Mouse (Mus musculus) lung, postnatal 0 days (tissue): ENCODE measurements around the gene Ldlrap1. TPM values are rescaled to one million over a fixed set of nuclear protein-coding genes. Genes with fewer than 3 reads are reported as not detected.

ENCODE experiments used
- ATAC-seq: fragments of 200-750 bp; cut with Nextera tagmentation; 2 replicates; pipeline ENCODE4 v1.8.0; 2017; ENCODE audit warnings: moderate library complexity
- DNase-seq: peaks from one replicate; pipeline ENCODE4 v3.0.0-alpha.2; 2016; ENCODE audit warnings: low spot score
- H3K27ac ChIP-seq: fragments of 300-500 bp; sonication (generic); 2 replicates; pipeline ENCODE4 v1.5.1; 2014; ENCODE audit warnings: antibody characterized with exemption, mild to moderate bottlenecking, low read length, mixed read lengths
- H3K27me3 ChIP-seq: fragments of 300-500 bp; sonication (generic); replicated peaks from 2 replicates; pipeline ENCODE4 v1.6.1; 2014; ENCODE audit warnings: low read length, mixed read lengths; ENCODE audit not compliant: insufficient read depth
- H3K36me3 ChIP-seq: fragments of 300-500 bp; sonication (generic); 2 replicates; pipeline ENCODE4 v1.6.1; 2014; ENCODE audit warnings: low read length, mixed read lengths; ENCODE audit not compliant: insufficient read depth
- H3K4me1 ChIP-seq: fragments of 300-500 bp; sonication (generic); 2 replicates; pipeline ENCODE4 v1.6.1; 2014; ENCODE audit warnings: antibody characterized with exemption, low read depth, low read length, mixed read lengths; ENCODE audit not compliant: insufficient read depth
- H3K4me2 ChIP-seq: fragments of 300-500 bp; sonication (generic); replicated peaks from 2 replicates; pipeline ENCODE4 v1.6.1; 2014; ENCODE audit warnings: low read depth, mild to moderate bottlenecking, low read length, moderate library complexity, mixed read lengths
- H3K4me3 ChIP-seq: fragments of 300-500 bp; sonication (generic); 2 replicates; pipeline ENCODE4 v1.5.1; 2014; ENCODE audit warnings: low read depth, low read length
- H3K9ac ChIP-seq: fragments of 300-500 bp; sonication (generic); replicated peaks from 2 replicates; pipeline ENCODE4 v1.6.1; 2014; ENCODE audit warnings: low read depth, mild to moderate bottlenecking
- H3K9me3 ChIP-seq: fragments of 300-500 bp; sonication (generic); 2 replicates; pipeline ENCODE4 v1.6.1; 2016; ENCODE audit warnings: low read length, mixed read lengths
- CTCF ChIP-seq: IDR thresholded peaks from 2 replicates; pipeline ENCODE4 v1.5.1; 2016; ENCODE audit warnings: antibody characterized with exemption, mild to moderate bottlenecking
- EP300 ChIP-seq: IDR thresholded peaks from 2 replicates; pipeline ENCODE4 v1.6.1; 2016; ENCODE audit warnings: antibody characterized with exemption, mild to moderate bottlenecking, control low read depth
- WGBS: fragments of 180-500 bp; shearing (Covaris S2); extraction: QIAGEN DNeasy Blood & Tissue Kit; methylation state at CpG from one replicate; pipeline ENCODE4 v1.1.7; 2014; 5-methylcytosine and 5-hydroxymethylcytosine counted together
- polyA plus RNA-seq: library from polyadenylated mRNA; unstranded; fragments of >200 nt; fragmentation: Nextera tagmentation; extraction: Ambion mirVana; gene quantifications from 2 replicates; pipeline ENCODE4 v1.2.1, GENCODE M21; 2015

Ldlrap1 gene
- polyA plus RNA-seq, result 23.5 and 24.4 TPM in 2 replicates

- under 1% methylated on average over 75 of the region's 80 CpGs for WGBS
These were observed at the start of gene Ldlrap1 for GRCm38 (mm10) chr4:134767426-134768225. TSS of gene Ldlrap1 (minus strand) at chr4:134768024.

GRCm38 (mm10) chr4:134814229-134814571 is 46.4 kb upstream of the Ldlrap1 start:
- H3K36me3 ChIP-seq, result 0 out of 2 replicates have a peak, but pooled peaks cover 9% of the 10 kb centered on the region
- ATAC-seq, result no peak
- 85% methylated on average over 4 of the region's 4 CpGs for WGBS
- no peak overlapping the region for H3K4me3 ChIP-seq
- DNase-seq, result no peak
- no peak overlapping the region for H3K27ac ChIP-seq
- H3K4me1 ChIP-seq, result no peaks in the 10 kb centered on the region
- no peaks in the 10 kb centered on the region for H3K27me3 ChIP-seq
- H3K9me3 ChIP-seq, result no peaks in the 10 kb centered on the region
- no peak overlapping the region for H3K9ac ChIP-seq
- TF ChIP-seq EP300 (no peak), CTCF (no peak)
- no peak overlapping the region for H3K4me2 ChIP-seq

More at GRCm38 (mm10) chr4:134767426-134768225, at the start of gene Ldlrap1:
- peaks cover 35% of the 10 kb centered on the region; the same call in 1 of the 2 replicates for H3K4me1 ChIP-seq
- H3K27me3 ChIP-seq, result no peaks in the 10 kb centered on the region
- peak within 1 kb of the TSS; percentile 92 for H3K4me2 ChIP-seq
- ATAC-seq, result peak; percentile 89
- peak within 1 kb of the TSS; percentile 66 for H3K27ac ChIP-seq
- DNase-seq, result peak; percentile 83
- no peaks in the 10 kb centered on the region for H3K36me3 ChIP-seq
- peak within 1 kb of the TSS; percentile 82 for H3K9ac ChIP-seq
- H3K4me3 ChIP-seq, result peak within 1 kb of the TSS; percentile 60
- no peaks in the 10 kb centered on the region for H3K9me3 ChIP-seq
- no peak for TF ChIP-seq CTCF

GRCm38 (mm10) chr4:134813406-134814228 is 45.8 kb upstream of the Ldlrap1 start:
- 0 out of 2 replicates have a peak, but pooled peaks cover 13% of the 10 kb centered on the region for H3K36me3 ChIP-seq
- ATAC-seq (no peak), DNase-seq (no peak)
- 84% methylated on average over 17 of the region's 17 CpGs for WGBS
- no peak overlapping the region for H3K4me3 ChIP-seq
- H3K9ac ChIP-seq, result no peak overlapping the region
- H3K27ac ChIP-seq, result no peak overlapping the region
- no peaks in the 10 kb centered on the region for H3K27me3 ChIP-seq
- no peaks in the 10 kb centered on the region for H3K4me1 ChIP-seq
- no peaks in the 10 kb centered on the region for H3K9me3 ChIP-seq
- TF ChIP-seq EP300, result no peak
- TF ChIP-seq CTCF, result no peak
- H3K4me2 ChIP-seq, result no peak overlapping the region

- no peak overlapping the region for H3K27ac ChIP-seq
- DNase-seq (peak; percentile 54), ATAC-seq (no peak)
- 35% methylated on average over 5 of the region's 5 CpGs for WGBS
- no peak overlapping the region for H3K4me3 ChIP-seq
- no peaks in the 10 kb centered on the region for H3K27me3 ChIP-seq
- no peaks in the 10 kb centered on the region; the same call in 1 of the 2 replicates for H3K4me1 ChIP-seq
- no peak overlapping the region for H3K9ac ChIP-seq
- peaks cover 19% of the 10 kb centered on the region; the same call in 1 of the 2 replicates for H3K36me3 ChIP-seq
- no peak overlapping the region for H3K4me2 ChIP-seq
- no peaks in the 10 kb centered on the region for H3K9me3 ChIP-seq
- no peak for TF ChIP-seq CTCF
- TF ChIP-seq EP300, result no peak
These were observed 36.9 kb upstream of the Ldlrap1 start for GRCm38 (mm10) chr4:134804765-134805164.

GRCm38 (mm10) chr4:134802765-134803164 is 34.9 kb upstream of the Ldlrap1 start:
- WGBS, result 70% methylated on average over 3 of the region's 3 CpGs
- H3K4me3 ChIP-seq, result no peak overlapping the region
- DNase-seq, result no peak
- ATAC-seq, result no peak
- no peaks in the 10 kb centered on the region for H3K27me3 ChIP-seq
- H3K4me1 ChIP-seq, result no peaks in the 10 kb centered on the region; the same call in 1 of the 2 replicates
- TF ChIP-seq EP300 (no peak), CTCF (no peak)
- no peak overlapping the region for H3K9ac ChIP-seq
- peaks cover 10% of the 10 kb centered on the region; the same call in 1 of the 2 replicates for H3K36me3 ChIP-seq
- no peaks in the 10 kb centered on the region for H3K9me3 ChIP-seq
- H3K4me2 ChIP-seq, result no peak overlapping the region
- H3K27ac ChIP-seq, result no peak overlapping the region

GRCm38 (mm10) chr4:134802155-134802554 is 34.3 kb upstream of the Ldlrap1 start:
- Histone ChIP-seq H3K27me3 (no peaks in the 10 kb centered on the region), H3K4me3 (no peak overlapping the region), H3K4me1 (no peaks in the 10 kb centered on the region; the same call in 1 of the 2 replicates), H3K27ac (no peak overlapping the region), H3K9ac (no peak overlapping the region), H3K36me3 (peaks cover 10% of the 10 kb centered on the region; the same call in 1 of the 2 replicates), H3K9me3 (no peaks in the 10 kb centered on the region), H3K4me2 (no peak overlapping the region)
- no peak for ATAC-seq
- DNase-seq, result no peak
- WGBS, result 84% methylated on average over 10 of the region's 10 CpGs
- TF ChIP-seq EP300 (no peak), CTCF (no peak)
